Mouse (Mus musculus) hindbrain, embryonic 10.5 days (tissue): ENCODE measurements around the gene Lhfpl3. TPM values are rescaled to one million over a fixed set of nuclear protein-coding genes. Genes with fewer than 3 reads are reported as not detected.
A peak's percentile ranks its signal among the peaks of the same experiment; 100 is the strongest.

Experiments
- DNase-seq: peaks from one replicate; pipeline ENCODE4 v3.0.0-alpha.2; 2017; ENCODE audit warnings: low spot score
- H3K27ac ChIP-seq: fragments of 300-500 bp; sonication (generic); 2 replicates; pipeline ENCODE4 v1.5.1; 2016; ENCODE audit warnings: mild to moderate bottlenecking, moderate library complexity
- H3K27me3 ChIP-seq: fragments of 300-500 bp; sonication (generic); 2 replicates; pipeline ENCODE4 v1.6.1; 2016; ENCODE audit warnings: mild to moderate bottlenecking; ENCODE audit not compliant: poor library complexity, insufficient read depth, severe bottlenecking
- H3K36me3 ChIP-seq: fragments of 300-500 bp; sonication (generic); 2 replicates; pipeline ENCODE4 v1.6.1; 2016; ENCODE audit warnings: mild to moderate bottlenecking, moderate library complexity
- H3K4me1 ChIP-seq: fragments of 300-500 bp; sonication (generic); replicated peaks from 2 replicates; pipeline ENCODE4 v1.6.1; 2016; ENCODE audit warnings: mild to moderate bottlenecking
- H3K4me3 ChIP-seq: fragments of 300-500 bp; sonication (generic); 2 replicates; pipeline ENCODE4 v1.5.1; 2016; ENCODE audit warnings: mild to moderate bottlenecking, moderate library complexity
- H3K9me3 ChIP-seq: fragments of 300-500 bp; sonication (generic); 2 replicates; pipeline ENCODE4 v1.6.1; 2016; ENCODE audit warnings: mild to moderate bottlenecking, moderate library complexity
- WGBS: fragments of 180-500 bp; shearing (Covaris S2); methylation state at CpG from one replicate; pipeline ENCODE4 v1.1.7; 2016; 5-methylcytosine and 5-hydroxymethylcytosine counted together
- polyA plus RNA-seq: library from polyadenylated mRNA; unstranded; fragments of >200 nt; fragmentation: Nextera tagmentation; extraction: Ambion mirVana; gene quantifications from 2 replicates; pipeline ENCODE4 v1.2.1, GENCODE M21; 2016

The Lhfpl3 gene
- polyA plus RNA-seq, 1 experiment from 2014 or later: 0.35 TPM

- Histone ChIP-seq H3K36me3 (no peaks in the 10 kb centered on the region), H3K27me3 (no peaks in the 10 kb centered on the region), H3K4me3 (no peak overlapping the region), H3K27ac (no peak overlapping the region), H3K9me3 (no peaks in the 10 kb centered on the region), H3K4me1 (no peaks in the 10 kb centered on the region)
- peak; percentile 18 for DNase-seq
- 60% methylated on average over 1 of the region's 1 CpGs for WGBS
These were observed 115.5 kb downstream of the Lhfpl3 start for GRCm38 (mm10) chr5:22861399-22861798.

GRCm38 (mm10) chr5:22869031-22869430 lies 123.2 kb downstream of the Lhfpl3 start:
- Histone ChIP-seq H3K4me1 (0 out of 2 replicates have a peak, but pooled peaks cover 2% of the 10 kb centered on the region), H3K36me3 (no peaks in the 10 kb centered on the region), H3K9me3 (no peaks in the 10 kb centered on the region), H3K4me3 (no peak overlapping the region), H3K27me3 (no peaks in the 10 kb centered on the region), H3K27ac (no peak overlapping the region)
- DNase-seq: no peak
- WGBS: 89% methylated on average over 5 of the region's 5 CpGs

GRCm38 (mm10) chr5:22872417-22872816 lies 126.6 kb downstream of the Lhfpl3 start:
- H3K9me3 ChIP-seq: no peaks in the 10 kb centered on the region
- H3K36me3 ChIP-seq: no peaks in the 10 kb centered on the region
- DNase-seq: no peak
- 0 out of 2 replicates have a peak, but pooled peaks cover 2% of the 10 kb centered on the region for H3K4me1 ChIP-seq
- WGBS: 59% methylated on average over 1 of the region's 1 CpGs
- H3K4me3 ChIP-seq: no peak overlapping the region
- H3K27me3 ChIP-seq: no peaks in the 10 kb centered on the region
- H3K27ac ChIP-seq: no peak overlapping the region

- no peak overlapping the region for H3K4me3 ChIP-seq
- no peak for DNase-seq
- no peaks in the 10 kb centered on the region for H3K27me3 ChIP-seq
- H3K9me3 ChIP-seq: no peaks in the 10 kb centered on the region
- H3K4me1 ChIP-seq: no peaks in the 10 kb centered on the region
- H3K36me3 ChIP-seq: no peaks in the 10 kb centered on the region
- no peak overlapping the region for H3K27ac ChIP-seq
- WGBS: 88% methylated on average over 3 of the region's 3 CpGs
These were observed 142.5 kb downstream of the Lhfpl3 start for GRCm38 (mm10) chr5:22888345-22888744.

GRCm38 (mm10) chr5:22889481-22889880 lies 143.6 kb downstream of the Lhfpl3 start:
- no peaks in the 10 kb centered on the region for H3K27me3 ChIP-seq
- no peaks in the 10 kb centered on the region for H3K9me3 ChIP-seq
- H3K27ac ChIP-seq: no peak overlapping the region
- H3K36me3 ChIP-seq: no peaks in the 10 kb centered on the region
- no peaks in the 10 kb centered on the region for H3K4me1 ChIP-seq
- WGBS: 86% methylated on average over 4 of the region's 4 CpGs
- H3K4me3 ChIP-seq: no peak overlapping the region
- no peak for DNase-seq

- Histone ChIP-seq H3K36me3 (no peaks in the 10 kb centered on the region), H3K9me3 (no peaks in the 10 kb centered on the region), H3K27ac (no peak overlapping the region), H3K4me1 (no peaks in the 10 kb centered on the region), H3K4me3 (no peak overlapping the region), H3K27me3 (no peaks in the 10 kb centered on the region)
- DNase-seq: no peak
- 82% methylated on average over 3 of the region's 3 CpGs for WGBS
These were observed 151.4 kb downstream of the Lhfpl3 start for GRCm38 (mm10) chr5:22897228-22897627.

DNA sequence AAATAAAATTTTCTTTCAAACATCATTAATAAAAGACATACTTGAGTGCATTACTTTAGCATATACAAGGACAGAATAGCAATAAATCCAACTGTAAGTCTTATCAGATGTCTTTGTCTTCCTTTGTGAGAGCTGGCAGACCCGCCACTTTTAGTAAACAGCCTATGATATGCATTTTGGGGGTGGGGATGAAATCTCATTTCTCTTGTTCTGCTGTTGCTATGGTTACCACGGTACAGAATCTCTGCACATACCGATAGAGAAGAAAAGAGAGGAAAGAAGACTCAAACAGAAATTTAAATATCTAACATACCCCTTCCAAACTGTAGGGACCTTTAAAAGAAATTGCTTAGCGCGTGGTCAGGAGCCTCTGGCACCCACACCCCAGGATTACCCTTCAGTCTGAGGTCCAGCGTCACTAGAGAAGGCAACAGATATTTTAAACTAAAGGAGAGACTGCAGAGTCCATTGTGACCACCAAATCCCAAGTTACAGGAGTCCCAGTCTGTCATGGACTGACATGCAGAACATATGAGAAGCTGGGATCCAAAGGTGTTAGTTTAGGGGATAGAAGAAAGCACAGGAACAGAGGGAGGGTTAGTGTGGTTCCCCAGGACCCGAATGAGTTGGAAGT lies 151.9 kb downstream of the Lhfpl3 start:
- Histone ChIP-seq H3K4me3 (no peak overlapping the region), H3K27ac (no peak overlapping the region), H3K4me1 (no peaks in the 10 kb centered on the region), H3K36me3 (no peaks in the 10 kb centered on the region), H3K9me3 (no peaks in the 10 kb centered on the region), H3K27me3 (no peaks in the 10 kb centered on the region)
- WGBS: 68% methylated on average over 7 of the region's 7 CpGs
- no peak for DNase-seq

GRCm38 (mm10) chr5:22898593-22898992 lies 152.7 kb downstream of the Lhfpl3 start:
- Histone ChIP-seq H3K27ac (no peak overlapping the region), H3K4me1 (no peaks in the 10 kb centered on the region), H3K4me3 (no peak overlapping the region), H3K27me3 (no peaks in the 10 kb centered on the region), H3K36me3 (no peaks in the 10 kb centered on the region), H3K9me3 (no peaks in the 10 kb centered on the region)
- no peak for DNase-seq
- 79% methylated on average over 2 of the region's 2 CpGs for WGBS

DNA sequence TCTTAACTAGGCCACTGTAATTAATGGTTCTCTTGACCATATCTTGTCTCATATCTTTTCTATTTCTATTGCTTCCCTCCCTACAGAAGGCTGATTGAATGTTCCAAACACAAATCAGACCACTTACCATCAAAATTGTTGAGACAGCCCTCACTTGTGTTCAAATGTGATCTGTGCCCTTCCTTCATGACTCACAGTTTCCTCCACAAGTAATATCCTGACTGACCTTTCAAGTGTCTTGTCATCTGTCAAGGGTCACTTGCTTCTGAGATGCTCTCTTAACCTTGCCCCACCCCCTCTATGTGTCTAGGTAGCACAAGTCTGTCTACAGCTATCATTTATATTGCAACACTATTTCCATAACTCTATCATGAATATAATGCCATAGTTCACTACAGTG lies 154.1 kb downstream of the Lhfpl3 start:
- Histone ChIP-seq H3K4me1 (no peaks in the 10 kb centered on the region), H3K27ac (no peak overlapping the region), H3K4me3 (no peak overlapping the region), H3K36me3 (no peaks in the 10 kb centered on the region), H3K9me3 (no peaks in the 10 kb centered on the region), H3K27me3 (no peaks in the 10 kb centered on the region)
- DNase-seq: no peak

- Histone ChIP-seq H3K27ac (no peak overlapping the region), H3K4me3 (no peak overlapping the region), H3K27me3 (no peaks in the 10 kb centered on the region), H3K4me1 (no peaks in the 10 kb centered on the region), H3K36me3 (no peaks in the 10 kb centered on the region), H3K9me3 (no peaks in the 10 kb centered on the region)
- WGBS: 69% methylated on average over 1 of the region's 1 CpGs
- no peak for DNase-seq
These were observed 171.3 kb downstream of the Lhfpl3 start for GRCm38 (mm10) chr5:22917197-22917596.

DNA sequence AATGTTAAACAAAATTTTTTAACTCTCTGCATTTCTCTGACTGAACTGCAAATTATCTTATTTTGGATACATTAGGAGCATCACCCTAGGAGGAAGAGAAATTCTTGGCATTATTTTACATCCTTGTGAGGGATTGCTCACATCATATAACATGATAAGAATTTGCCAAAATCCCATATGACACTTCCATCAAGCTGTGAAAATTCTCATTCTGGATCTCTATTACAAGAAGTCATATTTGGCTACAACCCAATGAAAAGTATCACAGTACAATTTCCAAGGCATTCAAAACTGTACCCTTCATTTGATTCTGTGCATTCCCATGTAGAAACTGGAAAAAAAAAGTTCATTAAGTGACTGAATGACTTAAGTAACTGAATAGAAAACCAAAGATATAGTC lies 180.3 kb downstream of the Lhfpl3 start:
- no peaks in the 10 kb centered on the region for H3K4me1 ChIP-seq
- H3K27ac ChIP-seq: no peak overlapping the region
- H3K27me3 ChIP-seq: no peaks in the 10 kb centered on the region
- DNase-seq: no peak
- H3K36me3 ChIP-seq: no peaks in the 10 kb centered on the region
- H3K9me3 ChIP-seq: no peaks in the 10 kb centered on the region
- no peak overlapping the region for H3K4me3 ChIP-seq

DNA sequence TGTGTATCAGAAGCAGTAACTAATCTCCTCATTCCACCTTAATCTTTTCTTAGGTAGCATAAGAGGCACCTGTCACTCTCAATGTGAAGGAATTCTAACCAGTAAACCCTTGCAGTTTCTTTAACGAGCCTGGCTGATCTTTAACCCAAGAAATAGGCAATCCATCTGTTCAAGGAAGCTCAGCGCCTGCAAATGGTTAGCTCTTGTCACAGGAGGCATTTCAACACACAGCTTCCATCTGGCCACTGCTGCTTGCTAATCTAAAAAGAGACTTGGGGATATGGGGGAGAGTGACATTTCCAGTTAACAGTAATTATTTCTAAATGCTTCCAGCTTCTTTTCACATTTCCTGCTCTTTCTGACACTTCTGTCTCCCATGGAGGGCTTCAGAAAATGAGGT lies 182.9 kb downstream of the Lhfpl3 start:
- Histone ChIP-seq H3K27ac (no peak overlapping the region), H3K9me3 (no peaks in the 10 kb centered on the region), H3K27me3 (no peaks in the 10 kb centered on the region), H3K4me3 (no peak overlapping the region), H3K36me3 (no peaks in the 10 kb centered on the region), H3K4me1 (no peaks in the 10 kb centered on the region)
- no peak for DNase-seq
- WGBS: 73% methylated on average over 2 of the region's 2 CpGs

GRCm38 (mm10) chr5:22943306-22943705 lies 197.4 kb downstream of the Lhfpl3 start:
- H3K36me3 ChIP-seq: no peaks in the 10 kb centered on the region
- H3K4me1 ChIP-seq: no peaks in the 10 kb centered on the region
- H3K27ac ChIP-seq: no peak overlapping the region
- H3K4me3 ChIP-seq: no peak overlapping the region
- DNase-seq: peak; percentile 8
- H3K27me3 ChIP-seq: no peaks in the 10 kb centered on the region
- no peaks in the 10 kb centered on the region for H3K9me3 ChIP-seq
- WGBS: 62% methylated on average over 5 of the region's 5 CpGs

GRCm38 (mm10) chr5:22963300-22963699 lies 217.4 kb downstream of the Lhfpl3 start:
- Histone ChIP-seq H3K36me3 (no peaks in the 10 kb centered on the region), H3K9me3 (no peaks in the 10 kb centered on the region), H3K4me3 (no peak overlapping the region), H3K4me1 (no peaks in the 10 kb centered on the region), H3K27ac (no peak overlapping the region), H3K27me3 (no peaks in the 10 kb centered on the region)
- DNase-seq: no peak
- WGBS: 64% methylated on average over 6 of the region's 6 CpGs
